Mouse (Mus musculus) left cerebral cortex, postnatal 10 days (tissue): Measurements from ENCODE around the gene Tmem269. TPM values are rescaled to one million over a fixed set of nuclear protein-coding genes. Genes with fewer than 3 reads are reported as not detected.
A peak's percentile ranks its signal among the peaks of the same experiment; 100 is the strongest.

ENCODE experiments used
- DNase-seq, 2 experiments: peaks; one replicate each; pipeline ENCODE4 v3.0.0; 2021 to 2022; ENCODE audit warnings: low spot score in 2 of 2, mixed read lengths in 1 of 2; ENCODE audit errors: extremely low spot score in 1 of 2
- intact Hi-C: fragments of 180-260 bp; cut with DNase I; formaldehyde crosslinking; loops from one replicate; pipeline ENCODE4 v1.15.1; 2025
- total RNA-seq, 2 experiments: library from RNA; stranded (reverse); gene quantifications; 2 replicates each; pipeline ENCODE4 v1.2.3; 2021

Tmem269 gene
- total RNA-seq, 2 experiments from 2014 or later: 0.28 to 0.30 TPM

GRCm38 (mm10) chr4:119242571-119242970 is 24.6 kb upstream of the Tmem269 start:
- DNase-seq: no peak
- intact Hi-C loops: no loop called here

GRCm38 (mm10) chr4:119241664-119242063 is 23.6 kb upstream of the Tmem269 start:
- intact Hi-C loops: no loop called here
- peak; percentile 29 to 63 for DNase-seq

GRCm38 (mm10) chr4:119239181-119239682 is 21.2 kb upstream of the Tmem269 start:
- intact Hi-C loops: no loop called here
- DNase-seq: peak in 1 of 2 experiments; percentile 66

- DNase-seq: no peak
- intact Hi-C loops: no loop called here
Measured at GRCm38 (mm10) chr4:119238661-119239060, 20.6 kb upstream of the Tmem269 start.

GRCm38 (mm10) chr4:119234348-119234747 is 16.3 kb upstream of the Tmem269 start:
- intact Hi-C loops: no loop called here
- no peak for DNase-seq

GRCm38 (mm10) chr4:119233256-119233901 is 15.4 kb upstream of the Tmem269 start:
- peak; percentile 53 to 64 for DNase-seq
- intact Hi-C loops: no loop called here

GRCm38 (mm10) chr4:119232410-119233255 is 14.6 kb upstream of the Tmem269 start, which contains the start of the genes AU022252 and P3h1:
AU022252 (minus strand) TSS chr4:119232712.
P3h1 (plus strand) TSS chr4:119232915.
- DNase-seq: peak; percentile 98 to 99
- intact Hi-C loops: no loop called here

- intact Hi-C loops: no loop called here
- DNase-seq: no peak
Measured at GRCm38 (mm10) chr4:119226751-119227150, 8.7 kb upstream of the Tmem269 start.

- DNase-seq: no peak
- intact Hi-C loops: no loop called here
Measured at GRCm38 (mm10) chr4:119225719-119226118, 7.7 kb upstream of the Tmem269 start.

GRCm38 (mm10) chr4:119224534-119224933 is 6.5 kb upstream of the Tmem269 start:
- intact Hi-C loops: no loop called here

GRCm38 (mm10) chr4:119223696-119224095 is 5.7 kb upstream of the Tmem269 start:
- DNase-seq: no peak
- intact Hi-C loops: no loop called here

More at GRCm38 (mm10) chr4:119224534-119224933, 6.5 kb upstream of the Tmem269 start:
- no peak for DNase-seq

GRCm38 (mm10) chr4:119216667-119217066 is 1.4 kb downstream of the Tmem269 start:
- intact Hi-C loops: no loop called here
- no peak for DNase-seq

GRCm38 (mm10) chr4:119204672-119205071 is 13.3 kb downstream of the Tmem269 start:
- peak; percentile 31 to 71 for DNase-seq
- intact Hi-C loops: loop anchor here (5.0 to 10.0 kb wide), 2 partner anchors 37 to 200 kb away; no protein-coding TSS in a partner anchor

- intact Hi-C loops: no loop called here
Measured at GRCm38 (mm10) chr4:119198105-119198504, 19.9 kb downstream of the Tmem269 start.

GRCm38 (mm10) chr4:119195582-119196320 is 22.3 kb downstream of the Tmem269 start:
- intact Hi-C loops: no loop called here
- no peak for DNase-seq

More at GRCm38 (mm10) chr4:119198105-119198504, 19.9 kb downstream of the Tmem269 start:
- DNase-seq: no peak

- DNase-seq: peak; percentile 74 to 92
- intact Hi-C loops: no loop called here
Measured at GRCm38 (mm10) chr4:119194909-119195581, 23.0 kb downstream of the Tmem269 start, which contains the start of gene Svbp. Svbp (plus strand) TSS chr4:119195306.

- no peak for DNase-seq
- intact Hi-C loops: no loop called here
Measured at GRCm38 (mm10) chr4:119192757-119193156, 25.3 kb downstream of the Tmem269 start.

- intact Hi-C loops: no loop called here
- DNase-seq: no peak
Measured at GRCm38 (mm10) chr4:119191273-119191672, 26.7 kb downstream of the Tmem269 start.
